In genomic region chr6:30692826-30693225, GRCm38 (mm10) we compare ENCODE assay signal across 8 mouse cellular contexts. TPM values are rescaled to one million over a fixed set of nuclear protein-coding genes. Genes with fewer than 3 reads are reported as not detected.
A peak's percentile ranks its signal among the peaks of the same experiment; 100 is the strongest.
DNase-seq lines count a peak whose midpoint lies in the region; ATAC-seq lines count a peak whose summit lies in the region.

No protein-coding gene starts in this region.

- peaks cover 10% of the 10 kb centered on the region for H3K4me1 ChIP-seq in heart, embryonic 12.5 days (replicated peaks)
- H3K4me1 ChIP-seq in forebrain, embryonic 12.5 days: peaks cover 18% of the 10 kb centered on the region

- peak overlapping the region; percentile 70 for H3K4me2 ChIP-seq in heart, embryonic 12.5 days
- H3K4me2 ChIP-seq in forebrain, embryonic 12.5 days: peak overlapping the region; percentile 63

- H3K79me2 ChIP-seq in macrophage (ENCODE audit: inconsistent target): no peaks in the 10 kb centered on the region

- H3K27ac ChIP-seq in heart, embryonic 12.5 days (ENCODE audit: poor library complexity, severe bottlenecking): peak overlapping the region; percentile 91
- H3K27ac ChIP-seq in forebrain, embryonic 12.5 days: peak overlapping the region; percentile 96
- peak overlapping the region; percentile 57; the same call in 1 of the 2 replicates for H3K27ac ChIP-seq in macrophage

- WGBS in heart, embryonic 12.5 days: 78% methylated on average over 5 of the region's 5 CpGs
- WGBS in forebrain, embryonic 12.5 days: 80% methylated on average over 5 of the region's 5 CpGs
- WGBS in macrophage (ENCODE audit: missing documents): 69% methylated on average over 5 of the region's 5 CpGs

- no peak for DNase-seq in heart, postnatal 14 days
- DNase-seq in ES-CJ7 (ENCODE audit: low read depth, low spot score): peak; percentile 53
- no peak for DNase-seq in embryo, embryonic 10 days (ENCODE audit: low spot score)
- DNase-seq in layer of hippocampus, postnatal 36 days: no peak
- no peak for DNase-seq in left cerebral cortex, postnatal 4 days

- H3K27me3 ChIP-seq in heart, embryonic 12.5 days (replicated peaks): no peaks in the 10 kb centered on the region
- H3K27me3 ChIP-seq in forebrain, embryonic 12.5 days: no peaks in the 10 kb centered on the region

- no peak for ATAC-seq in heart, embryonic 12.5 days (ENCODE audit: insufficient number of reproducible peaks, low FRiP score)
- no peak for ATAC-seq in forebrain, embryonic 12.5 days (ENCODE audit: low FRiP score)

- peak overlapping the region; percentile 78 for H3K9ac ChIP-seq in heart, embryonic 12.5 days
- peak overlapping the region; percentile 61 for H3K9ac ChIP-seq in forebrain, embryonic 12.5 days

- intact Hi-C loops in heart, postnatal 14 days (cut with DNase I): no loop called here
- intact Hi-C loops in left cerebral cortex, postnatal 4 days (cut with DNase I): no loop called here

- peak overlapping the region; percentile 64 for H3K4me3 ChIP-seq in heart, embryonic 12.5 days
- peak overlapping the region; percentile 56 for H3K4me3 ChIP-seq in forebrain, embryonic 12.5 days (replicated peaks)
- peak overlapping the region; percentile 39 for H3K4me3 ChIP-seq in macrophage (ENCODE audit: inconsistent target)

- H3K9me3 ChIP-seq in heart, embryonic 12.5 days (replicated peaks): no peaks in the 10 kb centered on the region
- H3K9me3 ChIP-seq in forebrain, embryonic 12.5 days: no peaks in the 10 kb centered on the region

- H3K36me3 ChIP-seq in heart, embryonic 12.5 days: no peaks in the 10 kb centered on the region
- no peaks in the 10 kb centered on the region for H3K36me3 ChIP-seq in forebrain, embryonic 12.5 days (replicated peaks)
- no peaks in the 10 kb centered on the region for H3K36me3 ChIP-seq in macrophage (ENCODE audit: inconsistent target)

RNA-seq across cellular contexts. Expression of gene Cep41, which starts 0.7 kb away (rescaled TPM):
- 11.9 TPM in 2 replicates for polyA plus RNA-seq in heart, embryonic 12.5 days (2016; fragmentation: Nextera tagmentation; extraction: Ambion mirVana)
- 1 to 10 TPM; 2.9 to 3.1 TPM for total RNA-seq in heart, postnatal 14 days (2021)
- 23.3 and 25.1 TPM in 2 replicates for polyA plus RNA-seq in forebrain, embryonic 12.5 days (2016; fragmentation: Nextera tagmentation; extraction: Ambion mirVana)
- total RNA-seq in macrophage (2018; cell fraction: chromatin; rRNA removed): 10 to 100 TPM in 3 of 26 experiments, 1 to 10 TPM in 21, under 1 TPM in 2; 0.66 to 17.4 (median 6.1) TPM
- 1 to 10 TPM; 2.9 to 5.6 (median 4.0) TPM for total RNA-seq in macrophage (2018; cell fraction: cytosol; rRNA removed)
- total RNA-seq in macrophage (2018; cell fraction: nucleus; rRNA removed): 10 to 100 TPM in 2 of 26 experiments, 1 to 10 TPM in 24; 1.1 to 16.0 (median 3.7) TPM
- 2.8 to 11.5 TPM (median 5.8 TPM) in 3 replicates for polyA plus RNA-seq in macrophage (2018)
- total RNA-seq in layer of hippocampus, postnatal 36 days (2021): 1 to 10 TPM; 6.7 to 6.8 TPM
- 10 to 100 TPM in 1 of 2 experiments, 1 to 10 TPM in 1; 7.4 to 10.9 TPM for total RNA-seq in left cerebral cortex, postnatal 4 days (2021)

RNA-seq across cellular contexts. Expression of gene Mest, which starts 30.5 kb away (rescaled TPM):
- 3,424 and 3,742 TPM in 2 replicates for polyA plus RNA-seq in heart, embryonic 12.5 days (2016; fragmentation: Nextera tagmentation; extraction: Ambion mirVana)
- 10 to 100 TPM; 51.2 to 65.0 TPM for total RNA-seq in heart, postnatal 14 days (2021)
- 802 and 947 TPM in 2 replicates for polyA plus RNA-seq in forebrain, embryonic 12.5 days (2016; fragmentation: Nextera tagmentation; extraction: Ambion mirVana)
- total RNA-seq in macrophage (2018; cell fraction: chromatin; rRNA removed): 10 to 100 TPM in 1 of 26 experiments, under 1 TPM in 4, not detected in 21; 0.28 to 51.0 (median 0.30) TPM
- total RNA-seq in macrophage (2018; cell fraction: cytosol; rRNA removed): under 1 TPM in 1 of 26 experiments, not detected in 25; 0.05 TPM
- total RNA-seq in macrophage (2018; cell fraction: nucleus; rRNA removed): 1 to 10 TPM in 1 of 26 experiments, not detected in 25; 8.7 TPM
- polyA plus RNA-seq in macrophage (2018): 0.07 TPM in 1 of 3 replicates, not detected in the others
- 10 to 100 TPM; 48.4 to 52.7 TPM for total RNA-seq in layer of hippocampus, postnatal 36 days (2021)
- 100 to 1,000 TPM; 104 to 155 TPM for total RNA-seq in left cerebral cortex, postnatal 4 days (2021)

RNA-seq across cellular contexts. Expression of gene Cpa1, which starts 53.8 kb away (rescaled TPM):
- 1.8 and 2.0 TPM in 2 replicates for polyA plus RNA-seq in heart, embryonic 12.5 days (2016; fragmentation: Nextera tagmentation; extraction: Ambion mirVana)
- 1 to 10 TPM; 1.0 to 2.4 TPM for total RNA-seq in heart, postnatal 14 days (2021)
- 0.24 TPM in 1 of 2 replicates, not detected in the other for polyA plus RNA-seq in forebrain, embryonic 12.5 days (2016; fragmentation: Nextera tagmentation; extraction: Ambion mirVana)
- not detected for total RNA-seq in macrophage (2018; cell fraction: chromatin; rRNA removed)
- total RNA-seq in macrophage (2018; cell fraction: cytosol; rRNA removed): not detected
- not detected for total RNA-seq in macrophage (2018; cell fraction: nucleus; rRNA removed)
- polyA plus RNA-seq in macrophage (2018): not detected in 3 replicates
- total RNA-seq in layer of hippocampus, postnatal 36 days (2021): not detected
- not detected for total RNA-seq in left cerebral cortex, postnatal 4 days (2021)
